Mouse (Mus musculus) left cerebral cortex, adult 18-20 months (tissue): Measurements from ENCODE around the gene Ddah1. TPM values are rescaled to one million over a fixed set of nuclear protein-coding genes. Genes with fewer than 3 reads are reported as not detected.

ENCODE experiments used
- DNase-seq, 2 experiments: peaks; one replicate each; pipeline ENCODE4 v3.0.0; 2021 to 2022; ENCODE audit warnings: low spot score in 2 of 2, mixed read lengths in 1 of 2
- total RNA-seq, 2 experiments: library from RNA; stranded (reverse); gene quantifications; 2 replicates each; pipeline ENCODE4 v1.2.3; 2021

Ddah1 gene
- total RNA-seq, 2 experiments from 2014 or later: 54.7 to 57.8 TPM

DNA sequence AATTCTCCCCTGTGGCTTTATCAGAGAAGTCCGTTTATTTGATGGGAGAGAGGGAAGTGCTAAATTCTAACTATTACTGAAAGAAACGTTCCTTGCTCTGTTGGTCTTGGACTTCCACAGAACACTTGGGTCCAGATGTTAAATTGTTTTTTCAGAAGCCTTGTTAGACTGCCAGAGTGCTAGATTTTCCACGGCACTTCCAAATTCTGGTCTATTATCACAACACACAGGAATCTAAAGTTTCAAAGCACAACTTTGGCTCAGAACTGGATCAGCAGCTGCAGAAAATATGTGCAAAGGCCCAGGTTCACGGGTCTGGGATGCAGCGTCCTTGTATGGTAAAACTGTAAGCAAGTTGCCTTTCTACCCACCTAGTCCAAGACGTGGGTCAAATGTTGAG is 43.6 kb downstream of the Ddah1 start:
- no peak for DNase-seq

DNA sequence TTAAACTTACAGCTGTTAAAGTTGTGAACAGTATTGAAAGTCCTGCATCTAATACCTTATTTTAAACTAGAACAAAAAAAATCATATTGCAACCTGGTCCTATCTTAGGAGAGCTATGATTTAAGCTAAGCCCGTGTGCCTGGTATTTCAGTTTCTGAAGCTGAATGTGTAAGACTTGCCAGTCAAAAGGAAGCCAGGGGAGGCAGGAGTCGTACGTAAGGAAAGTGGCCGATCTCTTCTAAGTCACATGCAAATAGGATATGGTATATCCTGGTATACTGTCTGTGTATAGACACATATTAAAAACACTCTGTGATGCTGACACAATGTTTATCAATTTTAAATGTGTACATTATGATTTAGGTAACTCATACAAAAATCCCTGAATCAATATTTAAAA is 47.4 kb downstream of the Ddah1 start:
- no peak for DNase-seq

DNA sequence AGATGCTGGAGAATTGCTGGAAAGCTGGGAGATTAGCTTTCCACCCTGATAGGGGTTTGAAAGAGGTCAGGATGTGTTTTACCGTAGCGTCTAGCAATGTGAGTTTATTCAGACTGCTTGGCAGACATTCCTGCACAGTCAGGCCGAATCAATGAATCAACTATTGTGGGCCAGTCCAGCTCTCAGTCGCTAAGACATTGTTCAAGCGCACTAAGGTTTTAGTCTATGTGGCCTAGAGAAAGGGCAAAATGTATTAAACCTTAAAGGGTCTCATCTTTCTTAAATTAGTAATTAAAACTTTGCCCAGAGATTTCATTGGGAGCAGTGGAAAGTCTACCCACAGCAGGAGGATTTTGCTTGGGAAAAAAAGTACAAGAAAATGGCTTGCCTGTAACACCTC is 48.0 kb downstream of the Ddah1 start:
- DNase-seq: no peak

DNA sequence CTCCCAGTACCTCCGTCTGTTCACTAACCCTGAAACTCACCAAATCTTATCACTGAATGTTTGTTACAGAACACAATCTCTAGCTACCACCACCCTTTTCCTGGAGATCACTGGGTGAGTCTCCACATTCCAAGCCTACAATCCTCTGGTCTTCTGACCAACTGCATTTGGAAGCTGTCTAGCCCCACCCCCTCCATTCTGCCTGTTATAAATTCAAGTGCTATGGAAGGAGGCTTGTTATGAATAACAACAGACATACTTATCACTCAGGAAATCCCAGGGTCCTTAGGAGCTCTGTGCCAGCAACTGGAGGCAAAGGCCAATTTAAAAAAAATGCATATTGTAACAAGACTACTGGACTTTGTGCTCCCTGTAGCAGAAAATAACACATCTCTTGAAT is 58.3 kb downstream of the Ddah1 start:
- DNase-seq: no peak

DNA sequence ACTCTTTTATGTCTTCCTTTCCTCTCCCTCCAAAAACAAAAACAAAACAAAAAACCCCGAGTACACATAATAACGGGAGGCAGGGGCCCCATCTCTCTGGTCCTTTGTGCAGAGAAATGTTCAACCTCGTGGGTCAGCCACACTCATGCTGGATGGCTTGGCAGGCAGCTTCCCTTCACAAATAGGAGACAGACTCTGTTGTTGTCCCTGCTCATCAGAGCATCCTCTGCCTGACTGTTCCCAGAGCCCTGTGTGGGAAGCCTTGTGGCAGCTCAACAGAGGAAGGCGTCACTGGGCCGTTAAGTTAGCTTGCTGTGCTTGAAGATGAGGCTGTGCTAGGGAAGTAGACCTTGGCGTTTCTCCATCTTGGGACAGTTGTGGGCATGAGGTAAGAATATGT is 58.8 kb downstream of the Ddah1 start:
- DNase-seq: no peak

DNA sequence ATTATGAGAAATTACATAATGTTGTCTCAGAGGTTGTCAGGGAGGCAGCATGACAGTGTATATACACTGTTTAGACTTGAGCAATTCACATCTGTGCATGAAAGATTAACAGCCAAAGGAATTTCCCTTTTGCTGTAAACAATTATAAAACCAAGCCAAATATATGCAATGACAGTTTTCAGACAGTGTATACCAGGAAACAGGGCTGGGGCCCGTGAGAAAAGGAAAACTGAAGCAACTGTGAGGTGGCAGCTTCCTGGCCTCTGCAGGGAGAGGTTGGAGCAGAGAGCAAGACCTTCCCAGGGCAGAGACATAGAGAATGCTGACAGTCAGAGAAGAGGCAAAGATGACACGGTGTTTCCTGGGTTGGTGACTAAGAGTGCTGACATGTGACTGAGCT is 62.0 kb downstream of the Ddah1 start:
- DNase-seq: no peak

DNA sequence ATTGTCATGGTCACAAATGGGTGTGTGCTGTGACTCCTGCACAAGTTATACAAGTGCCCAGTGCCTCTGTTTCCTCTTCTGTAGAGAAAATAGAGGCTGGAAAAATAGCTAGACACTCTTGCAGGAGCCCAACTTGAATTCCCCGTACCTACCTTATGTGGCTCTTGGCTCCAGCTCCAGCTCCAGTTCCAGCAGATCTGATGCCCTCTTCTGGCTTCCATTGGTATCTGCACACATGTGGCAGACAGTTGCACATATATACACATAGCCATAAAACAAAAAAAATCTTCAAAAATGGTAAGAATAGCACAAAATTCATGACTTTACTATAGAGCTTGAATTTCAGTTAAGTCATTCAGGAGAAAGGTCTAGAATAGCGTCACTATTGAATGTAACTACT is 62.5 kb downstream of the Ddah1 start:
- no peak for DNase-seq

DNA sequence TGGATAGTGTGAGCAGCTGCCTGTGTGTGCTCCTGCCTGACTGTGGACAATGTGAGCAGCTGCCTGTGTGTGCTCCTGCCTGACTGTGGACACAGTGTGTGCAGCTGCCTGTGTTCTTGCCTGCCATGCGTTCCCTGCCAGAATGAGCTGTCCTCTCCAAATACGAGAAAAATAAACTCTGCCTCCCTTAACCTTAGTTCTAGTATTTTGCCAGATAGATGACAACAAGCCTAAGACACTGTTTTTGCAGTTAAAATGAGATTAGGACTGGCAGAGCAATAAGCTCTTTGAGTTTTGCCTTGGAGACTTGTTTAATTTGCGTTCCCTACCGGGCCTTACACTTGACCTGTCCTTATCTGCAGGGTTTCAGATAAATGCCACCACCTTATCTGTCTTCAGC is 63.7 kb downstream of the Ddah1 start:
- no peak for DNase-seq

DNA sequence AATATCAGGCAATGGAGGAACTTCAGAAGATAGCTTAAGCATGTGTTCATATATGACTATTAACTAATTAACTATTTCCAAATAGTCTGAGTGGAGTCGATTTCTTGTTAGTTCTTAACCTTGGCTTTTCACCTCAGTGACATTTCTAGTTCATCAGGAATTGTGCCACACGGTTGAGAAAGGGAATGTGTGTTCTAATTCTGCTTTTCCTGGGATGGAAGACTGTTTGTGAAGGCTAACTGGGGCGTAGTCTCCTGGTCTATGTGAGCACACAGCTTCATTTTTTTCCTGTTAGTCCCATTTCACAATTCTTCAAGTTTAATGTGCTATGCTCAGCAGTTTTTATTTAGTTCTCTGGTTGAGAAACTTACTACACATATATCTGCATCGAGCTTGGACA is 65.2 kb downstream of the Ddah1 start:
- no peak for DNase-seq

DNA sequence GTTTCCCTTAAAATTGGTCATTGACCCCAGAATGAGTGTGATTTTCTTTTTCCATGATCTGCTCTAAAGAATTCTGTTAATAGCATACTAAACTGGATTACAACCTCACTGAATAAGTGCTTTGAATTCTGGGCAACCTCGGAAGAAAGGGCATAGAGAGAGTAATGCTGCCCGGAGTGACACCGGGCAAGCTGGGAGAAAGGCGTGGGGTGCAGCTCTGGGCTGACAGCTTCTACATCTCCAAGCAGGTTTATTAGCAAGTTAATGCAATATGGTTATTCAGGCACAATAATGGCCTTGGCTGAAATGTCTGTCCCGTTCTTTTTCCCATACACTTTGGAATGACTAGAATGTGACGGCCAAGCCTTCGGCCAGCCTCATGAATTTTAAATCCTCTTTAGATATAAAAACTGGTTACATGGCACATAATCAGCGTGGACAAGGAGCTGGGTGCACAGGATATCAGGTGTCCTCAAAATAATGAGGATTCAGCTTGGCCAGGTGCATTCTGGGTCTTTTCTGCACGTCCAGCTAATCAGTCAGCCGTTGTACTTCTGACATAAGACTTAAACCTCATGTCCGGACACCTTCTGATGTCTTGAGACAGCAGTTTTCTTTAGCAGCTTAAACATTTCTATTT is 67.1 kb downstream of the Ddah1 start:
- DNase-seq: no peak

DNA sequence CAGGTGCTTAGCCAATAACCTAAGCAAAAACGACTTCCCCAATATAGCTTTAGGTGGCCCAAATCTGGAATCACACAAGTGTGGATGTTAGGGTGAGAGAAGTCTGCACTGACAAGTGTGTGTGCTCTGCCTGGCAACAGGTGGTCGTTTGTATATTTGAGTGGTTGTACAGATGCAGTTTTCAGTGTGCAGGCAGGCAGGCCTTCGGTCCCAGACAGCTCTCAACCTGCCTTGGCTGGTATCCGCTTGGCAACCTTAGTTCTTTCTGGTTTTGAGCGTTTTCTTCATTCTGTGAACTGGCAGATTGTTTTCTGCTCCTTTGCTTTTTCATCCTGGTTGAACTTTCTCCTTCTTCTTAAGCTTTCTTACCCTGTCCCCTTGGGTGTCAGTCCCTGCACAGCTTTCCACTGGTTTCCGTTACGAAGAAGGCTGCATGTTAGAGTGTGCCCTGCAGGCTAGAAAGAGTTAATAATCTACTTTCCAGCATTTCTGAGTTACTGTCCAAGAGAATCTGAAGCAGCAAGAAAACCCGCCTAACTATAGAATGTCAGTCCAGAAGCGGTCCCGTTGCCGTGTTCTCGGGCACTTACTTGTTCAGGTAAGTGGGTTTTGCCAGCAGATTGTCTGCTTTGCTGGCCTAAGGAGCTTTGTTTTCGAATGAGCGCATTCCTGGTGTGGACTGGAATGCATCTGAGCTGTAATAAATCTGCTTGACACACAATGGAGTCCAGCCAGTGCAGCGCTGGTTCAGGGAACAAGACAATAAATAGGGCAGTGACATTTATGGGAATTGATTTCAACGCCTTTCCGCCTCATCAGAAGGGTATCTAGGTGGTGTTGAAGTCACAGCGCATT is 68.9 kb downstream of the Ddah1 start:
- DNase-seq: no peak

DNA sequence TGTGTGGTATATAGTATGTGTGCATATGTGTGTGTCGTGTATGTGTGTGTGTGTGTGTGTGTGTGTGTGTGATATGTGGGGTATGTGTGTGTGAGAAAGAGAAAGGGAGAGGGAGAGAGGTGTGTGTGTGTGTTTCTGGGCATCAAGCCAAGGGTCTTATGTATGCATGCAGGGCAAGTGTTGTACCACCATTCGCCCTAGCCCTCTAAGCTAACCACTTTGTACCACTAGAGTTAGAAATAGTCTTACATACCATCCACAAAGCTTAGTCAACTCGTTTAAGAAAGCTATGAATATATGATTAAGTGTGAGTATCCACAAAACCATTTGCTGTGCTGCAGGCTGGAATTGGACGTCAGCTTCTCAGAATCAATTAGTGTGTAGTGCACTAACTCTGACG is 70.4 kb downstream of the Ddah1 start:
- no peak for DNase-seq

DNA sequence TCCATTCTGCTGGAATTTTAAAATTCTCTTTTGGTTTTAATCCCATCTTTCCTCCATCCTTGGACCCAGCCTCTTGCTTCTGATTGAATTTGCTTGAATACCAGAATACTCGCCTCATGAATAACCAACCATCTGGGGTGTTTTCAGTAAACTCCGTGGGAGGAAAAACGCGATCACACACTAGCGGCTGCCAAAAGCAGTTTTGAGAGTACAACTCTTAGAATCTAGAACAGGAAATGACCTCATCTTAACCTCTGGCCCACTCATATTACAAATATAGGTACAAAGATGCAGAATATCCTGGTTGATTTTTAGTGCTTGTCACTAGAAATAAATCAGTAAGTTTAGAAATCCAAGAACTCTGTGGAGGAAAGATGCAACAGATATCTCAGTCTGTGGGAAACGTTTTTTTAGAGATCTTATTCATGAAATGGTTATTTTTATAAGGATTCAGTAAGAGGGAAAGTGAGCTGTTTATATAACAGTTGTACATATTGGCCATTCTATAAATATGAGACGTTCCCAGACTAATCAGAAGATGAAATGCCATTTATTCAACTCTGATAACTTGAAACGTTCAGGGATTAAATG is 75.6 kb downstream of the Ddah1 start:
- peak; percentile 68 to 74 for DNase-seq

DNA sequence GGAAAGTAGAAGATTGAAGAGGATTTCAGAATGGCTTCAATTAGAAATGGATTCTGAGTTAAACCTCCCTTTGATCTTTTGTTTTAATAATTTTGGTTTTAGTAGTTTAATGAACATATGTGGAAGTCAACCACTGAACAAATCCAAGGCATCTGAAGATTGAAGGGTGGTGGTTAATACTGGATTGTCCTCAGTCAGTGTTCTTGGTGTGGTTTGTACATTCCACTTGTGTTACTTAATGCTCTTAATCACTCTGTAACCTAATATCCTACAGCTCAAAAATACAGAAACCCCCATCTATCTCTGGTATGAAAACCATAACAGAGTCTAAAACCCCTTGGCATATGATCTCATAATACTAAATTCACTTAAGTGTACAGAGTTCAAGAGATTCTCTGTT is 79.8 kb downstream of the Ddah1 start:
- DNase-seq: no peak

DNA sequence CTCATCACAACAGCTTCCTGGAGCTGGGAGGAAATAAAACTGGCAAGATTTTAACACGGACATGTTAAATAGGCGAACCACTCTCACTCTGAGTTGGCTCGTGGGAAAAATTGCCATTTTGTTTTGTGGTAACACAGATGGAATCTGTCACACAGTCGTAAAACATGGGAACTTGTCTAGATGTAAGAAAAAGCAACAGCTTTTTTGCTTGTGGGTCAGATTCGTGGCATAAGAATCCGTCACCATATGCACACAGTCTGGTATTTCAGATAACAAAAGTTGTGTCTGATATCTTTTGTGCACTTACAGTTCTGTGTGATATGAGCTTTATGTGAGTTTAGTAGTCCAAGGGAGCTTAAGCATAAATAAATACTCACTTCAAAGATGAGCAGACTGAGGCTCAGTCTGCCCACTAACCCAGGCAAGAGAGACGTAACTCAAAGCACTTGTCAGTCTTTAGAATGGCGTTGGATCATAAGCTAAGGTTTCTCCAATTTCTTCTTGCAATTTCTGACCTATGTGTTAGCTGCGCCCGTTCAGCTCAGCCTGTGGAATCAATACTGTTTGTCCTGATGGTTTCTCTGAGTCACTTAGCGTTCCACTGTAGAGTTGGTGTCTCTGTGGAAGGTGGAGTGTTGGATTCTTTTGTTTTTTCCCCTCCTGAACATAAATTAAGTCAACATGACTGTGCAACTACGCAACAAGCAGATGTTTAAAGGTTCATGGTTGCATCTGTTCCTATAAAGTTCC is 83.7 kb downstream of the Ddah1 start:
- DNase-seq: no peak

DNA sequence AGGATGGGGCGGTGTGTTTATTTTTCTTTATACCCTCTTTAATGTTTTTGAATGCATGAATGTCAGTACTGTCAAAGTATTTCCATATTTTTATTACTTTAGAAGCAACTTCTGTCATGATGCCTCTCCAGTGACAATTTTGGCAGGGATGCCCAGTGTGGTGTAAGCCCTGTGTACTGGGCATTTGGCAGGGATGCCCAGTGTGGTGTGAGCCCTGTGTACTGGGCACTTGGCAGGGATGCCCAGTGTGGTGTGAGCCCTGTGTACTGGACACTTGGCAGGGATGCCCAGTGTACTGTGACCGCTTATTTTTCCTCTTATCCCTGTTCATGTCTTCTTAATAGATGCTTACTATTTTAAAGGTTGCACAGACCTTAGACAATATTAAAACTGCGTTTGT is 85.4 kb downstream of the Ddah1 start:
- no peak for DNase-seq

DNA sequence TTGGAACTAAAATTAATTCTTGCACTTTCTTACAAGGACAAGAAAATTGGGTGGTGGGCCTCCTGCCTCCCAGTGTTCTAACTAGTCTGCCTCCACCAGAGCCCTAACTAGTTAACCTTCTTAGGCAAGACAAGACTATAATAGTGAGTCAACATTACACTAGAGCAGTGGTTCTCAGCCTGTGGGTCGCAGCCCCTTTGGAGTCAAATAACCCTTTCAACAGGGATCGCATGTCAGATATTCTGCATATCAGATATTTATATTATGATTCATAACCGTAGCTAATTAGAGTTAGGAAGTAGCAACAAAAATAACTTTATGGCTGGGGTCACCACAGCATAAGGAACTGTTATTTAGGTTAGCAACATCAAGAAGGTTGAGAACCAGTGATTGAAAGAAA is 86.4 kb downstream of the Ddah1 start:
- DNase-seq: no peak

DNA sequence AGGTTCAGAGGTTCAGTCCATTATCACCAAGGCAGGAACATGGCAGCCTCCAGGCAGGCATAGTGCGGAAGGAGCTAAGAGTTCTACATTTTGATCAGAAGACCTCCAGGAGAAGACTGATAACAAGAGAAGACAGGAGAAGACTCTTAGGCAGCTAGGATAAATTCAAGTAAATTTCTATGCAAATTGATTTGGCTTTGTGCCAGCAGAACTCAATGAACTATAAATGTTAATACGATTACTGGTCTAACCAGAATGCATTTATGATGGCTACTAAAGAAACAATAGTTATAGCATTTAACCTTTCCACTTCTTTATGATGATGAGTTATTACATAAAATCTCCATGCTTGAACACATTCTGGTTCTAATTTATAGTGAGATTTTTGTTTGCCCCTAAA is 87.8 kb downstream of the Ddah1 start:
- DNase-seq: no peak

DNA sequence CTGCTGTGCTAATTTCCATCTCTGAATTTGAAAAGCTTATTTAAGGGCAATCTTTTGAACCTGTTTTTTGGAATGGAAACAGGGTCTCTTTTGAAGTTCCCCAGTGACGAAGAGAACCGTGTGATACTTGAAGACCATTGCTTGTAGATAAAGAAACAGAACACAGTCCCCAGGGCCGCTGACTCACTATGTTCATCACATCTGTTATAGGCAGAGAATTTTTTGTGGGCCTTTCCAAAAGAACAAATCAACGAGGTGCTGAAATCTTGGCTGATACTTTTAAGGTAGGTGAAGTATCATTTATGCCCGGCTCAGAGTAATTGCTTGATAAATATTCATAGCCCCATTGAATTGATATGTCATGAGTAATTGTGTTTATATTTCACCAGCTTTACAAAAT is 93.6 kb downstream of the Ddah1 start:
- DNase-seq: no peak

DNA sequence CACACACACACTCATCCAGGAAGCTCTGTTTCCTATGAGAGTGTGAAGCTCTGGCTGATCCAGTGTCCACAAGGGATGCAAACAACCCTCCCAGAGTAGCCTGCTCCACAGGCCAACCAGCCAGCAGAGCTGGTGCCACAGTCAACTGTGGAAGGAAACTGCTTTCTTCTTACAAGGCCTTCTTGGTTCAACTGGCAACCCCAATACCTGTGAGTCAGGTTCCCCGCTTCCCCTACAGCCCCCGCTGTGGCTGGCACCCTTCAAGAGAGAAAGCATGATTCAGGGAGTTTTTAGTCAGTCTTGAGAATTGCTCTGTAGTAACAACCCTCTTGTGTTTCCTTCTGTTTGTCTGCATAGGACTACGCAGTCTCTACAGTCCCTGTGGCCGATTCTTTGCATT is 94.3 kb downstream of the Ddah1 start:
- DNase-seq: no peak

DNA sequence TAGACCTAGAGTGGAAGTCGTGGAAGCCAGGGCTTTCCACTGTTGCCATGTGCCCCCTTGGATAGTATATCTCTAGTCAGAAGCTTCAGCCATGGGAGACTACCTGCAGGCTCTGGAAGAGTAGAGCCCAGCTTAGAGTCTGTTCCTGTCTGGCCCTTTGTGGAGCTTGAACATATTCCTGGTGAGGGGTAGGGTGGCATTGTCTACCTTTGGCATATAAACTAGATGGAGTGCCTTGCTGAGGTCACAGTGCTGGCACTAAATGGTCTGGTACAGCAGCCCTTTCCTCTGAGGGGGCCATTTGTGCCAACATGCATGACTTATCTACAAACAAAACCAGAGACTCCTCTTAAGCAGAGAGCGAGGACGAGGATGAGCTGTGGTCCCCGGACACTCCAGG is 95.2 kb downstream of the Ddah1 start:
- DNase-seq: no peak

DNA sequence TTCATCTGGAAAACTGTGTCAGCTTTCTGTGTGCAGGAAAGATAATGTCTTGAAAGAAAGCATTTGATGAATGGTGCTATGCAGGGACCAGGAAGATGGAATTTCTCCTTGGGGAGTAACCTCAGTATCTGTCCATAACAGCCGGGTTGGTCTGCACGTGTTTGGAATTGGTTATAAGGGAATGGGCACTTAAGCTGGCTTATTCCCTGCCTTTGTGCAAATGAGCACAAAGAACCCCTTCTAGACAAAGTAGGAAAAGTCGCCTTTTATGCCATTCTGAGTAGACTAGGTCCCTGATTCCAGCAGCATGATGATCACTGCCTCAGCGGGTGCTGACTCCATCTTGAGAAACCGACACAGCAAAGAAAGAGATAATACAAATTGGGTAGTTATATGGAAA is 96.0 kb downstream of the Ddah1 start:
- no peak for DNase-seq
